Mouse (Mus musculus) liver, embryonic 15.5 days (tissue): ENCODE measurements around the gene Dok4. TPM values are rescaled to one million over a fixed set of nuclear protein-coding genes. Genes with fewer than 3 reads are reported as not detected.
A peak's percentile ranks its signal among the peaks of the same experiment; 100 is the strongest.
"Not testable (repeated sequence)": the region's sequence is repeated elsewhere in the genome, so short reads cannot be mapped to it uniquely, and the experiment has no call there.

Experiments
- ATAC-seq: fragments of 200-750 bp; cut with Nextera tagmentation; 2 replicates; pipeline ENCODE4 v1.8.0; 2017; ENCODE audit warnings: moderate number of reproducible peaks, mild to moderate bottlenecking, moderate library complexity; ENCODE audit not compliant: insufficient read depth
- H3K27ac ChIP-seq: fragments of 300-500 bp; sonication (generic); replicated peaks from 2 replicates; pipeline ENCODE4 v1.5.1; 2015; ENCODE audit warnings: mild to moderate bottlenecking, inconsistent platforms
- H3K27me3 ChIP-seq: fragments of 300-500 bp; sonication (generic); 2 replicates; pipeline ENCODE4 v1.6.1; 2015; ENCODE audit warnings: mild to moderate bottlenecking, inconsistent platforms
- H3K36me3 ChIP-seq: fragments of 300-500 bp; sonication (generic); replicated peaks from 2 replicates; pipeline ENCODE4 v1.6.1; 2015; ENCODE audit warnings: moderate library complexity, mild to moderate bottlenecking, inconsistent platforms
- H3K4me1 ChIP-seq: fragments of 300-500 bp; sonication (generic); replicated peaks from 2 replicates; pipeline ENCODE4 v1.6.1; 2015; ENCODE audit warnings: inconsistent platforms
- H3K4me2 ChIP-seq: fragments of 300-500 bp; sonication (generic); 2 replicates; pipeline ENCODE4 v1.6.1; 2015; ENCODE audit warnings: moderate library complexity, mild to moderate bottlenecking, inconsistent platforms
- H3K4me3 ChIP-seq: fragments of 300-500 bp; sonication (generic); replicated peaks from 2 replicates; pipeline ENCODE4 v1.5.1; 2015; ENCODE audit warnings: mild to moderate bottlenecking, inconsistent platforms
- H3K9ac ChIP-seq: fragments of 300-500 bp; sonication (generic); 2 replicates; pipeline ENCODE4 v1.6.1; 2015; ENCODE audit warnings: moderate library complexity, mild to moderate bottlenecking, inconsistent platforms
- H3K9me3 ChIP-seq: fragments of 300-500 bp; sonication (generic); replicated peaks from 2 replicates; pipeline ENCODE4 v1.6.1; 2016; ENCODE audit warnings: inconsistent platforms
- WGBS: fragments of 180-500 bp; shearing (Covaris S2); methylation state at CpG from one replicate; pipeline ENCODE4 v1.1.7; 2015; ENCODE audit warnings: mixed read lengths; ENCODE audit not compliant: insufficient replicate concordance; 5-methylcytosine and 5-hydroxymethylcytosine counted together
- polyA plus RNA-seq: library from polyadenylated mRNA; unstranded; fragments of >200 nt; fragmentation: Nextera tagmentation; extraction: Ambion mirVana; gene quantifications from 2 replicates; pipeline ENCODE4 v1.2.1, GENCODE M21; 2015

Gene Dok4
- polyA plus RNA-seq, 1 experiment from 2014 or later, result 11.0 TPM

DNA sequence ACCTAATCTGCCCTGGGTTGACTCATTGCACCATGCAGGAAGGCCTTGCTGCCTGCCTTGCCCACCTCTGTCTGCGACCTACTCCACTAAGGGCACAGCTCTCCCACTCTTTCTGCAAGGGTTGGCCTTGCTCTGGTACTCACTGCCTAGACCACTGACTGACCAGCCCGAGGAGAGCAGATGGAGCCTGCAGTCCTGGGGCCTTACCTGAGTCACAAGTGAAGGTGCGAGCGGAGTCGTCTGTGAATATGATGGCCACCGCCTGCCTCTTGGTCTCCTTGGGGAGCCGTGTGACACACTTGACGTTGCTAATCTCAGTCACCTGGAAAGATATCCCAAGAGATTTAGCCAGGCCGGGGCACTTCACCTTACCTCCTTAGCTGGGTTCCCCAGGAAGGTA, 9.2 kb downstream of the Dok4 start:
- Histone ChIP-seq H3K27ac (no peak overlapping the region), H3K9me3 (no peaks in the 10 kb centered on the region), H3K36me3 (peaks cover 89% of the 10 kb centered on the region), H3K9ac (no peak overlapping the region), H3K4me3 (no peak overlapping the region), H3K4me2 (no peak overlapping the region), H3K27me3 (peaks cover 31% of the 10 kb centered on the region), H3K4me1 (peaks cover 61% of the 10 kb centered on the region)
- ATAC-seq, result no peak
- 80% methylated on average over 9 of the region's 9 CpGs for WGBS

DNA sequence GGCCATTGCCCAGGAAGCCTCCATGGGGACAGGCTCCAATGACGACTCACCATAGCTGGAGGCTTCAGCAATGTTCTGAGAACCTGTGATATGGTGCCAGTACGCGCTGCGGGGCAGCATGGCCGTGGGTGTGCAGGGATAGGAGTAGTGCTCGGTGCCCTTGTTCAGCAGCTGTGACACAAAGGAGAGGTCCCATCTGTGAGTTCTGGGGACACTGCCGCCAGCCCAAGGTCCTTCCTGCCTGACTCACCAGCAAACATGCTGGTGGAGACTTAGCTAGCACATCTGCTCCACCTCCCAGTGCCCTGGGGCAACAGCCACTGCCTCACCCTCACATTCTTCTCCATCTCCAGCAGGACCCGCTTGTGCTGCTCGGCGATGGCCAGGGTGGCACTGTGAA, 10.8 kb downstream of the Dok4 start:
- Histone ChIP-seq H3K4me2 (no peak overlapping the region), H3K4me1 (peaks cover 46% of the 10 kb centered on the region), H3K9ac (no peak overlapping the region), H3K36me3 (peaks cover 97% of the 10 kb centered on the region), H3K27ac (no peak overlapping the region), H3K9me3 (no peaks in the 10 kb centered on the region), H3K27me3 (peaks cover 14% of the 10 kb centered on the region), H3K4me3 (no peak overlapping the region)
- 84% methylated on average over 10 of the region's 10 CpGs for WGBS
- no peak for ATAC-seq

DNA sequence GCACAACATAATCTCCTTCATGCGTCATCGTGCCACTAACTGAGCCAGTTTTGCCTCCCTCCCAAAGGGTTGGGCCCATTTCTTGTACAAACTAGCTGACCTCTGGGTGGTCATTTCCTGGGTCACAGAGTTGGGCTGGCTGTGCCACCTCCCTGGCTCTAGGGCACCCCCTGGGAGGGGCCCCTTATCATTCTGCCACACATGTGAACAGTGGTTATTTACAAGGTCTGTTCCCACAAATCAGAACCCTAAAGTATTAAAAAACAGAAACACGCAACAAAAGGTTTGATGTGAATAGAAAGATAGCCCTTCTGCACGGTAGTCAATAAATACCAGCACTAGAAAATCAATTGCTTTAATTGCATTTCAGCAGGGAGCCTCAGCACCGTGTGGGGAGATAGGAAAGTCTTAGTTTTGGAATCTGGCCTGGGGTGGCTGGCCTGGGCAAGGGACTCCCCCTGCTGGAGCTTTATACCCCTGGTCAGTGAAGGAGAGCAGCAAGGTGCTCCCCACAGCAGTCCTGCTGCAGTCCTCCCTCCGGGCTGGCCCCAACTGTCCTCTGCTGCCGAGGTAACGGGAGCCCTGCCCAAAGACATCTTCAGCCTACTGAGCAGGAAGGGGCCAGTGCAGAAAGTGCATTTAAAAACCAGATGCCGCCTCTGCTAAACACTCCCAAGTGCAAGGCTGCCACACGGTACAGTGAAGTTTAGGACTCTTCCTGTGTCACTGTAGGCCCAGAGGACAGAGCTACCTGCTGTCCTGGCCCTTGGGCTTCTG, 12.0 kb downstream of the Dok4 start:
- no peak overlapping the region for H3K9ac ChIP-seq
- no peaks in the 10 kb centered on the region for H3K9me3 ChIP-seq
- H3K4me3 ChIP-seq, result no peak overlapping the region
- H3K27me3 ChIP-seq, result peaks cover 2% of the 10 kb centered on the region; the same call in 1 of the 2 replicates
- no peak overlapping the region for H3K4me2 ChIP-seq
- peaks cover 96% of the 10 kb centered on the region for H3K36me3 ChIP-seq
- peak overlapping the region; percentile 35; the same call in 1 of the 2 replicates for H3K27ac ChIP-seq
- H3K4me1 ChIP-seq, result peaks cover 40% of the 10 kb centered on the region
- ATAC-seq, result no peak
- 61% methylated on average over 10 of the region's 10 CpGs for WGBS

DNA sequence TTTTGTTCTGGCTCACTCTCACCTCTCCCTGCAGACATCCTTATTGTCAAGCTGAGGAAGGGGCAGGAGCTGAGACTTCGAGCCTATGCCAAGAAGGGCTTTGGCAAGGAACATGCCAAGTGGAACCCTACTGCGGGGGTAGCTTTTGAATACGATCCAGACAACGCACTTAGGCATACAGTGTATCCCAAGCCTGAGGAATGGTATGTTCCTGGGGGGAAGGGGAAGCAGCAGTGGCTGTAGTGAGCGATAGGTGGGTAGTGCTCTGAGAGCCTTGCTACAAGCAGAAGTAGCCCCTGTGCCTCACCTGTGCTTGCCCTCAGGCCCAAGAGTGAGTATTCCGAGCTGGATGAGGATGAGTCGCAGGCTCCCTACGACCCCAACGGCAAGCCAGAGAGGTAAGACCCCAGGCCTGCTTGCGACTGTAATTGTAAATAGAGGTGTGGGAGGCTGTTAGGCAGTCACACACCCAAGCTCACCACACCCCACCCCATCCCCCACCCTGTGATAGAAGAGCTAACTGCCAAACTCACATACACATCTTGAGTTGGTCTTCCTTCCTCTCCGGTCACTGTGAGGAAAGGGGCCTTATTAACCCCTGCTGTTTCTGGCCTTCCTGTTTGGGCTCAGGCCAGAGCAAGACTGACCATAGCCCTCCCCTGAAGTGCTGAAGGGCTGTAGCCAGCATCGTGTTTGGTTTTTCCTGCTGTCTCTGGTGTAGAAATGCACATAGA, 13.5 kb downstream of the Dok4 start:
- H3K36me3 ChIP-seq, result peaks cover 83% of the 10 kb centered on the region
- WGBS, result 75% methylated on average over 12 of the region's 12 CpGs
- H3K27me3 ChIP-seq, result no peaks in the 10 kb centered on the region
- H3K9ac ChIP-seq, result no peak overlapping the region
- no peaks in the 10 kb centered on the region for H3K9me3 ChIP-seq
- no peak for ATAC-seq
- H3K4me2 ChIP-seq, result no peak overlapping the region
- 0 out of 2 replicates have a peak overlapping the region, but pooled peaks have one; percentile 7 for H3K27ac ChIP-seq
- no peak overlapping the region for H3K4me3 ChIP-seq
- H3K4me1 ChIP-seq, result peaks cover 50% of the 10 kb centered on the region

DNA sequence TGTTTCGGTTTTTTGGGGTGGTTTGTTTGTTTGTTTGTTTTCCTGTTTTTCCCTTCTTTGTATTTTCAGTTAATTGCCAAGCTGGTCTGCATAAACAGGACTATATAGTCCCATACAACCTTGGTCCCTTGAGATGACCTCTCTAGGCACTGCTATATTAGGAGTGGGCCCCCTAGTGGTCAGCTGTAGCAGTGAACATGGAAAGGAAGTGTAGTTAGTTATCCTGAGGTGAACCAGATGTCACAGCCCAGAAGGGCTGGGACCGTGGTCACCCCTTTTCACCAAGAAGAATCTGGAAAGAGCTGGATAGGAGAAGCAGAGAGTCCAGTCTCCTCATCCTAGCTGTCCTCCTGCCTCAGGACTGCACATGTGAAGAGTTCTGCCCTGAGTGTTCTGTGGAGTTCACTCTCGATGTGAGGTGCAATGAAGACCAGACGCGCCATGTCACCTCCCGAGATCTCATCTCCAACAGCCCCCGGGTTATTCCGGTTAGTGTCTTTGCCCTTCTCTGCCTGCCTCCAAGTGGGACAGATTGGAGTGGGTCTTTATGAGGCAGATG, 14.7 kb downstream of the Dok4 start:
- H3K36me3 ChIP-seq, result peaks cover 71% of the 10 kb centered on the region
- 65% methylated on average over 8 of the region's 8 CpGs for WGBS
- H3K4me1 ChIP-seq, result peaks cover 55% of the 10 kb centered on the region
- no peak overlapping the region for H3K4me2 ChIP-seq
- H3K9ac ChIP-seq, result no peak overlapping the region
- no peak for ATAC-seq
- no peak overlapping the region for H3K4me3 ChIP-seq
- no peak overlapping the region for H3K27ac ChIP-seq
- no peaks in the 10 kb centered on the region for H3K9me3 ChIP-seq
- no peaks in the 10 kb centered on the region for H3K27me3 ChIP-seq

DNA sequence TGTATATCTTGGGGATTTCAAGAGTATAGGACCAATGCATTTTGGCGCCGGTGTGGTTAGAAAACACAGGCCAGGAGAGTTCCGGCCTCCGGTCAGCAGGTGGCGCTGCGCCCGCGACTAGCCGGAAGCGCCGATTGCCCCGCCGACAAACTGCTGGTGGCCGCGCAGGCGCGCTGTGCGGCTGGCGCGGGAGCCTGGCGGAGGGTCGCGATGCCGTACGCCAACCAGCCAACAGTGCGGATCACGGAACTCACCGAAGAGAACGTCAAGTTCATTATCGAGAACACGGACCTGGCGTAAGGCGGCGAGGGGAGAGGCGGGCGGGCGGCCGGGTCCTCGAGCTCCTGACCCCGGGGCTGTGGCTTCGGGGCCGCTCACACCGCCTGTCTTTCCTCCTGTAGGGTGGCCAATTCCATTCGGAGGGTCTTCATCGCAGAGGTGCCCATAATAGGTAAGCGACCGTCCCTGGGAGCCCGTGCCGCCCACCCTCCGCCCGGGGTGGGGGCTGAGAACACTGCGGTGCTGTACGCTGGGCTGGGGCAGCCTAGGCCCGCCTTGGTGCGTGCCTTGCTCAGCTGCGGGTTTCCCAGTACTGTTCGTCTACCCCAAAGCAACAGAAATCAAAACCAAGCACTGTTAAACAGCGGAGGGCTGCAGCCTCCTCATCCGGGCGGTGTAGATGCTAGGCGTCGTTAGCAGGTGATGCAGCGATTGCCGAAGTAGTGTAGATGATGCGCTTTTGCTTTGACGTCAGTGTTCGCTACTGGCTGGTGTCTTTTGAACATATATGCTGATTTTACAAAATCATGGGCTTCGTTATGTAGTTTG, 18.6 kb downstream of the Dok4 start, which contains the start of gene Polr2c:
Gene Polr2c (plus strand): TSS at position 105 of the 828 bp plus-strand sequence.
- Histone ChIP-seq H3K36me3 (peaks cover 61% of the 10 kb centered on the region), H3K9ac (peak within 1 kb of the TSS; percentile 93), H3K9me3 (no peaks in the 10 kb centered on the region), H3K4me1 (peaks cover 30% of the 10 kb centered on the region), H3K27me3 (no peaks in the 10 kb centered on the region), H3K4me2 (peak within 1 kb of the TSS; percentile 82), H3K27ac (peak within 1 kb of the TSS; percentile 87), H3K4me3 (peak within 1 kb of the TSS; percentile 89)
- ATAC-seq, result peak; percentile 75
- under 1% methylated on average over 68 of the region's 68 CpGs for WGBS

DNA sequence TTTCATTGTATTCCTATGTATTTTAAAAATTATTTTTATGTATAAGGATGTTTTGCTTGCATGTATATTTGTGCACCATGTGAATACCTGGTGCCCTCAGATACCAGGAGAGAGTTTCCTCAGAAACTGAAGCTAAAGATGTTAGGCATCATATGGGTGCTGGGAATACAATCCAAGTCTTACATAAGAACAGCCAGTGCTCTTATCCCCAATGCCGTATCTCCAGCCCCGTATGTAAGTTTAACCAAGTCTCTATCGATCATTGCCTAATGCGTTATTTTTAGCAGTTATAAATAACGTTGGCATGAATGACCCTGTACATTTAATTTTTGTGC, 19.2 kb downstream of the Dok4 start:
- H3K36me3 ChIP-seq, result peaks cover 61% of the 10 kb centered on the region
- no peak overlapping the region for H3K9ac ChIP-seq
- ATAC-seq, result no peak
- H3K4me2 ChIP-seq, result peak overlapping the region; percentile 82
- WGBS, result 29% methylated on average over 5 of the region's 5 CpGs
- peak overlapping the region; percentile 89 for H3K4me3 ChIP-seq
- H3K9me3 ChIP-seq, result no peaks in the 10 kb centered on the region
- 0 out of 2 replicates have a peak overlapping the region, but pooled peaks have one; percentile 8 for H3K27ac ChIP-seq
- peaks cover 25% of the 10 kb centered on the region for H3K4me1 ChIP-seq
- no peaks in the 10 kb centered on the region for H3K27me3 ChIP-seq

DNA sequence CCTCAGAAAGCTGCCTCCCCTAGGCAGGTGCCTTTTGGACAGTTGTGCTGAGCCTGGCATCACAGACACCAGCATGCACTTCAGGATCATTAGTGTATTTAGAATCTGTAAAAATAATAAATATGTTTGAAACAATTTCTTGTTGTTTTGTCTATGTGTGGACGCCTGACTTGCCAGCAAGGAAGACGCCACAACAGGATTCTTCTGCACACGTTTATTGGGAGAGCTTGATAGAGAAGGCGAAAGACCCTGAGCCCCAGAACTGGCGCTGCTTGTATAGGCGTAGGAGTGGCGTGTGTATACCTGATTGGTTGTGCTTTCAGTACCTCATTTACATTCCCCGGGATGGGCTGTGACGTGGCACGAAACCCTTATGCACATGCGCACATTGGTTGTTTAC, 21.4 kb downstream of the Dok4 start:
- H3K4me1 ChIP-seq, result peaks cover 25% of the 10 kb centered on the region
- WGBS, result 78% methylated on average over 11 of the region's 11 CpGs
- ATAC-seq, H3K27me3 ChIP-seq, H3K4me3 ChIP-seq, H3K27ac ChIP-seq, H3K4me2 ChIP-seq, H3K9ac ChIP-seq, H3K9me3 ChIP-seq: not testable (repeated sequence)
- H3K36me3 ChIP-seq, result peaks cover 65% of the 10 kb centered on the region

DNA sequence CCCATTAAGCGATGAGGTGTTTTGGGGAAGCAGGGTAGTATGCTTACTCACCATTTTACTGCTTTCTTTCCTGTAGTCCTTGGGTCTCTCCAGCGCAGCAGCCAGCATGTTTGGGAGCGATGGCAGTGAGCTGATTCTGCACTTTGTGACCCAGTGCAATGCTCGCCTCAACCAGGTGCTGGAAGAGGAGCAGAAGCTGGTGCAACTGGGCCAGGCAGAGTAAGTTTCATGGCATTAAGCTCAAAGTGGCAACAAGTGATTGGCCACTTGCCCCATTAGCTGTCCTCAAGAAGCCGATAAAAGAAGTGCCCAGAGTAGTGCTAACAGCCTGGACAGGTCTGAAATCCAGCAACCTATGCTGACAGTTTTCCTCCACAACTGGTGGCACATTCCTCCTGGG, 26.1 kb downstream of the Dok4 start:
- no peak for ATAC-seq
- no peak overlapping the region for H3K27ac ChIP-seq
- H3K27me3 ChIP-seq, result no peaks in the 10 kb centered on the region
- peaks cover 87% of the 10 kb centered on the region for H3K36me3 ChIP-seq
- no peak overlapping the region for H3K9ac ChIP-seq
- no peak overlapping the region for H3K4me2 ChIP-seq
- no peaks in the 10 kb centered on the region for H3K4me1 ChIP-seq
- WGBS, result 88% methylated on average over 5 of the region's 5 CpGs
- no peak overlapping the region for H3K4me3 ChIP-seq
- no peaks in the 10 kb centered on the region for H3K9me3 ChIP-seq

DNA sequence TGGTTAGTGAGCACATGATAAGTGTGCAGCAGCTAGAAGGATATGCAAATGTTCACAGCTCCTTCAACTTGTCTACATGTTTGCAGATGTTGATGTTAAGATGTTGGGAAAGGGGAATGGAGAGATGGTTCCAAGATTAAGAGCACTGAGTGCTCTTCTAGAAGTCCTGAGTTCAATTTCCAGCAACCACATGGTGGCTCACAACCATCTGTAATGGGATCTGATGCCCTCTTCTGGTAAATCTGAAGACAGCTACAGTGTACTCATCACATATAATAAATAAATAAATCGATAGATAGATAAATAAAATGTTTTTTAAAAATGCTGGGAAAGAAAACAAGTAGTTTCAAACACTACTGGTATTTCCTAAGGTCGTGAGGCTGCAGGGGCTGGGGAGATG, 34.9 kb downstream of the Dok4 start:
- Histone ChIP-seq H3K36me3 (peaks cover 28% of the 10 kb centered on the region), H3K4me1 (peaks cover 29% of the 10 kb centered on the region), H3K4me2 (no peak overlapping the region), H3K27me3 (no peaks in the 10 kb centered on the region), H3K27ac (no peak overlapping the region), H3K4me3 (no peak overlapping the region), H3K9me3 (no peaks in the 10 kb centered on the region), H3K9ac (no peak overlapping the region)
- 37% methylated on average over 2 of the region's 2 CpGs for WGBS
- ATAC-seq, result no peak
